Mouse (Mus musculus) liver, postnatal 0 days (tissue): ENCODE data around the gene Adra1b.

Experiments
- CTCF ChIP-seq: sonication (generic); IDR thresholded peaks from 2 replicates; pipeline ENCODE4 v1.5.1; 2016; ENCODE audit warnings: antibody characterized with exemption, low read depth
- EP300 ChIP-seq: IDR thresholded peaks from 2 replicates; pipeline ENCODE4 v1.6.1; 2016; ENCODE audit warnings: antibody characterized with exemption, low read depth, mild to moderate bottlenecking

- TF ChIP-seq CTCF: no peak
- no peak for TF ChIP-seq EP300
Measured at GRCm38 (mm10) chr11:43841596-43841995, 59.4 kb downstream of the Adra1b start.
